20 mouse cellular contexts compared by ENCODE assay signal in genomic region chr5:88890146-88890545, GRCm38 (mm10). TPM values are rescaled to one million over a fixed set of nuclear protein-coding genes. Genes with fewer than 3 reads are reported as not detected.
DNase-seq lines count a peak whose midpoint lies in the region; ATAC-seq and TF ChIP-seq lines count a peak whose summit lies in the region.
"Had no signal": no experiment of that assay in that cellular context is flagged by ENCODE, and none has a peak within 500 bp of the region (broad histone marks: within the 10 kb centered on the region; RNA-seq: fewer than 3 reads in every experiment).

No protein-coding gene starts in this region.

- TF ChIP-seq CTCF in layer of hippocampus, adult 2 months (conservative IDR thresholded peaks at IDR 0.05): no peak

- no peak for ATAC-seq in cerebellum, adult (ENCODE audit: insufficient number of reproducible peaks, low FRiP score, low TSS enrichment)
- ATAC-seq: CD4-positive, CD25-positive, alpha-beta regulatory T cell, adult 4 months; forebrain, embryonic 16.5 days; hindbrain, postnatal 0 days had no signal

- peak overlapping the region; percentile 72 for H3K4me3 ChIP-seq in layer of hippocampus, adult 2 months
- H3K4me3 ChIP-seq: embryonic facial prominence, embryonic 13.5 days; forebrain, embryonic 12.5 days; heart, embryonic 10.5 days; hindbrain, embryonic 13.5 days had no signal

- H3K27ac ChIP-seq in layer of hippocampus, adult 2 months: peak overlapping the region; percentile 92
- H3K27ac ChIP-seq: embryonic facial prominence, embryonic 13.5 days; forebrain, embryonic 12.5 days; heart, embryonic 10.5 days; hindbrain, embryonic 13.5 days; hindbrain, postnatal 0 days had no signal

- DNase-seq in cerebellum, adult 11 months: peak; percentile 68
- no peak for DNase-seq in layer of hippocampus, adult 2 months (ENCODE audit: low spot score in 2 of 2)
- DNase-seq in layer of hippocampus, postnatal 25 days (ENCODE audit: extremely low spot score in 1 of 2, low spot score in 1 of 2): no peak
- DNase-seq in cerebellum, adult 9-10 months: peak; percentile 88
- DNase-seq in cerebellum, postnatal 25 days: peak; percentile 78 to 89
- no peak for DNase-seq in thymus, postnatal 14 days
- no peak for DNase-seq in gastrocnemius, postnatal 14 days
- DNase-seq: adrenal gland, postnatal 10 days; B cell, adult 2 months; gastrocnemius, postnatal 36 days; heart, adult 18-20 months; kidney, adult 11 months had no signal

- intact Hi-C loops in gastrocnemius, postnatal 14 days (cut with DNase I; ENCODE audit: low total_unique reads): no loop called here

RNA-seq across cellular contexts. Expression of gene Slc4a4, which starts 3.5 kb away (rescaled TPM):
- 100 to 1,000 TPM; 154 to 161 TPM for total RNA-seq in layer of hippocampus, adult 2 months (2021)
- 100 to 1,000 TPM; 139 to 170 TPM for total RNA-seq in layer of hippocampus, postnatal 25 days (2021)
- total RNA-seq in gastrocnemius, postnatal 14 days (2021): 1 to 10 TPM; 4.7 to 6.0 TPM

Comparison
In these comparisons a context has a peak if more than half of its experiments do, and no peak if none do; other contexts are left out.
1. DNase-seq: peak in cerebellum, adult 11 months (single experiment), cerebellum, adult 9-10 months (single experiment) and cerebellum, postnatal 25 days (2 of 2); none in layer of hippocampus, adult 2 months (0 of 2), layer of hippocampus, postnatal 25 days (0 of 2), thymus, postnatal 14 days (single experiment) and gastrocnemius, postnatal 14 days (single experiment).
2. RNA of gene Slc4a4, which starts 3.5 kb away (total RNA-seq): 139 to 170 TPM in layer of hippocampus, postnatal 25 days and 154 to 161 TPM in layer of hippocampus, adult 2 months; 4.7 to 6.0 TPM in gastrocnemius, postnatal 14 days; every median in the first group is over 10 times any median in the second.